Mouse (Mus musculus): Measurements from ENCODE around the gene Slc2a10. TPM values are rescaled to one million over a fixed set of nuclear protein-coding genes. Genes with fewer than 3 reads are reported as not detected.

The Slc2a10 gene
- polyA plus RNA-seq, 1 experiment from 2014 or later, result 3.9 TPM

DNA sequence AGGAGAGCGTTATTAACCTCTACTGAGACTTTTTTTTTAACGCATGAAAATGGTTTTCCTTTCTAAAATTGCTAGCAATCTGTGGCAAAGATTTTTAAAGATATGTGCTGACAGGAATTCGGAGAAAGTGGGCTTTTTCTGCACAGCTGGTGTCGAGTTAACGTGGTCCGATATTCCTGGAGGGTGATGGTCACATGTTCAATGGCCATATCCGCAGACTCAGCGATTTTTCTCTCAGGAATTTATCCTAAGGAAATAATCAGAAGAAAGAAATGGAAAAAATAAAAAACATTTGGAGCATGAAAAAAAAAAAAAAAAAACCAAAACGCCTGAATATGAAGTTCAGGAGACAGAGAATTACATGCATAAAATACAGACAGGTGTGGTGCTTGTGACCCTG lies 64.2 kb downstream of the Slc2a10 start:
- Histone ChIP-seq H3K9me3 (ENCODE audit: control insufficient read depth, low read length) (no peaks in the 10 kb centered on the region), H3K4me1 (ENCODE audit: control insufficient read depth, insufficient read depth, low read length) (peaks cover 10% of the 10 kb centered on the region), H3K27ac (replicated peaks; ENCODE audit: low read depth, low read length) (no peak overlapping the region), H3K27me3 (ENCODE audit: control insufficient read depth, insufficient read depth, low read length) (peaks cover 19% of the 10 kb centered on the region), H3K36me3 (ENCODE audit: control insufficient read depth, insufficient read depth, low read length) (no peaks in the 10 kb centered on the region), H3K9ac (ENCODE audit: low read length) (no peak overlapping the region), H3K4me2 (ENCODE audit: low read depth, severe bottlenecking) (no peak overlapping the region), H3K4me3 (ENCODE audit: low read depth, low read length) (no peak overlapping the region)
- ATAC-seq (ENCODE audit: insufficient number of reproducible peaks, low FRiP score, low TSS enrichment, low read depth) (no peak), DNase-seq (ENCODE audit: low spot score) (no peak)
- WGBS, result 69% methylated on average over 9 of the region's 9 CpGs

DNA sequence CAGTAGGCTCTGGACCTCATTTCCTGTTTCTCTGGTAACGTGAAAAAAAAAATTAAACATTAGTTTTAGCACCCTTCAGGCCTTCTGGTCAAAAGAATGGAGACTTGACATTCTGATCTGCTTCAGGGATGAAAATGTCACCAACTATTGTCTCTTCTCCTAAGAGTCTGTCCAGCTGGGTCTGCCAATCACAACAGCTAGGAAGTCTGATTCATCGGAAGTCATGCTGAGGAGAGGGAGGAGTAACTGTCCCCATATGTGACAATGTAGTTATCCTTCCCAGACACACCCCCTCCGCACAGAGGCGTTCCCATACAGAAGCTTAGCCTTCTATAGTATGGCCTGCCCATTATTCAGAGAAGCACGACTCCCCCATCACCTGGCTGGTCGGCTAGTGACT lies 65.3 kb downstream of the Slc2a10 start:
- WGBS, result 65% methylated on average over 6 of the region's 6 CpGs
- no peak for ATAC-seq (ENCODE audit: insufficient number of reproducible peaks, low FRiP score, low TSS enrichment, low read depth)

More for the DNA sequence above, 65.3 kb downstream of the Slc2a10 start:
- Histone ChIP-seq H3K4me1 (ENCODE audit: control insufficient read depth, insufficient read depth, low read length) (no peaks in the 10 kb centered on the region), H3K27ac (replicated peaks; ENCODE audit: low read depth, low read length) (no peak overlapping the region), H3K4me2 (ENCODE audit: low read depth, severe bottlenecking) (no peak overlapping the region), H3K36me3 (ENCODE audit: control insufficient read depth, insufficient read depth, low read length) (no peaks in the 10 kb centered on the region), H3K9ac (ENCODE audit: low read length) (no peak overlapping the region), H3K4me3 (ENCODE audit: low read depth, low read length) (no peak overlapping the region), H3K9me3 (ENCODE audit: control insufficient read depth, low read length) (no peaks in the 10 kb centered on the region), H3K27me3 (ENCODE audit: control insufficient read depth, insufficient read depth, low read length) (peaks cover 9% of the 10 kb centered on the region; the same call in 1 of the 2 replicates)
- no peak for DNase-seq (ENCODE audit: low spot score)

Other genes starting within 250 kb of the Slc2a10 start
- gene Slc35c2, start 215.9 kb upstream of the Slc2a10 start, polyA plus RNA-seq (2014; fragmentation: Nextera tagmentation; extraction: Ambion mirVana), result 41.5 and 41.9 TPM in 2 replicates
- gene Elmo2, start 177.3 kb upstream of the Slc2a10 start, polyA plus RNA-seq (2014; fragmentation: Nextera tagmentation; extraction: Ambion mirVana), result 85.4 and 86.0 TPM in 2 replicates
- 1.2 and 1.7 TPM in 2 replicates for gene Zfp663, start 135.1 kb upstream of the Slc2a10 start, polyA plus RNA-seq (2014; fragmentation: Nextera tagmentation; extraction: Ambion mirVana)
- 19.5 and 21.3 TPM in 2 replicates for gene Zfp334, start 115.5 kb upstream of the Slc2a10 start, polyA plus RNA-seq (2014; fragmentation: Nextera tagmentation; extraction: Ambion mirVana)
- 0.04 TPM in 1 of 2 replicates, not detected in the other for gene Ocstamp, start 103.4 kb upstream of the Slc2a10 start, polyA plus RNA-seq (2014; fragmentation: Nextera tagmentation; extraction: Ambion mirVana)
- not detected in 2 replicates for gene Slc13a3, start 30.6 kb upstream of the Slc2a10 start, polyA plus RNA-seq (2014; fragmentation: Nextera tagmentation; extraction: Ambion mirVana)
- gene Trp53rka, start 10.5 kb upstream of the Slc2a10 start, polyA plus RNA-seq (2014; fragmentation: Nextera tagmentation; extraction: Ambion mirVana), result 50.2 and 50.5 TPM in 2 replicates
- 8.8 and 13.0 TPM in 2 replicates for gene Eya2, start 91.2 kb downstream of the Slc2a10 start, polyA plus RNA-seq (2014; fragmentation: Nextera tagmentation; extraction: Ambion mirVana)

Data from limb, embryonic 11.5 days (tissue).